Mouse (Mus musculus): Measurements from ENCODE around the gene Mill1.
"Not testable (repeated sequence)": the region's sequence is repeated elsewhere in the genome, so short reads cannot be mapped to it uniquely, and the experiment has no call there.

Mill1 gene

DNA sequence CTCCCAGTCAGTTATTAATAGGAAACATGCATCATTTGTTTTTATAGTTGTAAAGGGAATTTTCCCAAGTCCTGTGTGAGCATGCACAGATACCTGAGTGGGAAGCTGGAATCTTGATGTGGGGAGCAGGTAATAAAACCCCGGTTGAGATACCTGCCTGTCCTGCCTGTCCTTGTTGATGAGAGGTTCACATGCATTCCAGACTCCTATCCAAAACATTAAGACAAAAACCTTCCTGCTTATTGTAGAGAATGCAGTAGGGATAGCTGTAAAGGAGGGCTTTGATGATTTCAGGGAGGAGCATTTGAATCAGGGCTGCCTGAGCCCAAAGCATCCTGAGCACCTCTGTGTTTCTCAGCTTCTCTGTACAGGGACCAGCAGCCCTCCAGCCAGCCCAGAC, at the start of gene Mill1:
Gene Mill1, plus strand, starts transcription at position 301 of the 400 bp plus-strand sequence.
- no peak for DNase-seq

- DNase-seq = no peak
Measured at GRCm38 (mm10) chr7:18210938-18211337, 34.2 kb upstream of the Mill1 start.

GRCm38 (mm10) chr7:18214699-18215098, 30.4 kb upstream of the Mill1 start:
- DNase-seq = no peak

DNA sequence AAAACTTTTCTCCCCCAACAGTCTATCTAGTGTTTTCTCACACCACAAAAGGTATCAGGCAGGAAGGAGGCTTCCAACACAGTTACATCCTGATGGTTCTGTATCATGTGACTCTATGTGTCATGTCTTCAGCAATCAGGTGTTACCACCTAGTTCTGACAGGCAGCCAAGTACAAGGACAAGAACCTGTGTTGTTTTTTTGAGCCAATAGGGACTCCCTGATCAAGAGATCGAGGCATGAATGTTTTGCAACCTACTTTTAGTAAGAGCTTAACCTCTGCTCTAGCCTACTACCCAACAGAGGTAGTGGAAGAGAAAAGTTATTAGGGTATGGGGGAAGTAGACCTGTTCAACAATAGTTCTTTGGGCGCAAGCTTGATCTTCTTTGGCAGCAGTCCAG, 6.6 kb upstream of the Mill1 start:
- DNase-seq = no peak

DNA sequence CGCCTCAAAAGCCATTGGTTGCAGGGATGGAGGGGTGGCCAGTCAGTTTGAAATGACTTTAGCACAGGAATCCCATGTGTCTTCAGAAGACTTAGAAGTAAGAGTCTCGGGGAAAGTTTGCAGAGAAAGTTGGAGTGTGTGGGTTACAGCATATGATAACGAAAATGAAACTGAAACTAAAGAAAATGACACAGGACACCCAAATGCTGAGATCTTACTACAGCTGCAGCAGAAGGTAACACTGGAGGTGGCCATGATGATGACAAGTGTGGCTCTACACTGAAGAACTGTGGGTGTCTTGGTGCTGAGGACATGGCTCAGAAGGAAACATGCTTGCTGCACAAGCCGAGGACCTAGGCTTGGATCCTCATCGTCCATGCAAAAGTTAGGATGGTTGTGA, 3.9 kb upstream of the Mill1 start:
- no peak for DNase-seq

DNA sequence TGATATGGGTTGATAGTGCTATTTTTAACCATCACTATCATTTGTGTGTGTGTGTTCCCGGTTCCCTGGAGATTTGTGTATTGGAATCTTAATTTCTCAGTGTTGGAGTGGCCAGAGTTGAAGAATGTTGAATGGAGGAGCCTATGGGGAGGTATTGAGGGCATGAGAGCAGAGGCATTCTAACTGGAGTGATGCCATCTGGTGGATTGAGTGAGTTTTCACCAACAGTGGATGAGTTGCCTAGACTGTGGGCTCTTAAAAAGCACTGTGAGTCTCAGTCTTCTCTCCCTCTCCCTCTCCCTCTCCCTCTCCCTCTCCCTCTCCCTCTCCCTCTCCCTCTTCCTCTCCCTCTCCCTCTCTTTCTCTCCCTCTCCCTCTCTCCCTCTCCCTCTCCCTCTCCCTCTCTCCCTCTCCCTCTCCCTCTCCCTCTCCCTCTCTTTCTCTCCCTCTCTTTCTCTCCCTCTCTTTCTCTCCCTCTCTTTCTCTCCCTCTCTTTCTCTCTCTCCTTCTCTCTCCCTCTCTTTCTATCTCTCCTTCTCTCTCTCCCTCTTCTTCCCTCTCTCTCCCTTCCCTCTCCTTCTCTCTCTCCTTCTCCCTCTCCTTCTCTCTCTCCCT, 1.1 kb upstream of the Mill1 start:
- not testable (repeated sequence) for DNase-seq

DNA sequence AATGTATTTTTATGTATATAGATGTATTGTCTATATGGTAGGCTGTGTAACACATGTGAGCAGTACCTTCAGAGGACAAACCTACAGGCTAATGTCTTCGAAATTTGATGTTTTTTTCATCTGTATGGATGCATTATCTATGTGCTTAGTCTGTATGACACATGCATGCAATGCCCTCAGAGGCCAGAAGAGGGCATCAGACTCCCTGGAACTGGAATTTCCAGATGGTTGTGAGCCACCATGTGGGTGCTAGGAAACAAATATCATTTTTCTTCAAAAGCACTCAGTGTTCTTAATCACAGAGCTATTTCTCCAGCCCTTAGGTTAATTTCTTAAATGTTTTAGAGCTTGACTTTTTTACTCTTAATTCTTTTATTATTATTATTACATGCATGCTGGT, 15.1 kb downstream of the Mill1 start:
- no peak for DNase-seq

DNA sequence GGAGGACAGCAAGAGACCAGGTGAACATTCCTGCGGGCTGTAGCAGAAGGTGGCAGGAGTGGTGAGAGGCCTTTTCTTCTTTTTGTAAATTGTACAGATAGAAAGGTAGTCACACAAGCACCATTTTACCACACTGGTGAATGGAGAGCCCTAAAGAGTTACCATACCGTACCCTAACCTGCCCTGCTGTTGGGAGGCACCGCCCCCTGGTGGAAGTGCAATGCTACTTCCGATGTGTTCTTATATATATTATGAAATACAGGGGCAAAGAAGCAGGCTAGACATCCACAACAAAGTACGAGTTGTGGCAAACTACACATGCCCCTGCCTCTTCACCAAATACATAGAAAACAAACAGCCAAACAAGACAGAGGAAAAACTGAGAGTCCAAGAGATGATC, 19.9 kb downstream of the Mill1 start:
- DNase-seq = no peak

Data from right cerebral cortex, postnatal 25 days (tissue).